Mouse (Mus musculus) heart, embryonic 13.5 days (tissue): ENCODE results near the gene Gpbp1. TPM values are rescaled to one million over a fixed set of nuclear protein-coding genes. Genes with fewer than 3 reads are reported as not detected.
A peak's percentile ranks its signal among the peaks of the same experiment; 100 is the strongest.

Experiments used
- ATAC-seq: fragments of 200-750 bp; cut with Nextera tagmentation; 2 replicates; pipeline ENCODE4 v1.8.0; 2017; ENCODE audit warnings: moderate TSS enrichment; ENCODE audit not compliant: insufficient number of reproducible peaks, low FRiP score, low TSS enrichment; ENCODE audit errors: extremely low read depth
- H3K27ac ChIP-seq: fragments of 300-500 bp; sonication (generic); replicated peaks from 2 replicates; pipeline ENCODE4 v1.5.1; 2015; ENCODE audit warnings: moderate library complexity, mild to moderate bottlenecking, inconsistent platforms
- H3K27me3 ChIP-seq: fragments of 300-500 bp; sonication (generic); replicated peaks from 2 replicates; pipeline ENCODE4 v1.6.1; 2015; ENCODE audit warnings: mild to moderate bottlenecking, inconsistent platforms
- H3K36me3 ChIP-seq: fragments of 300-500 bp; sonication (generic); 2 replicates; pipeline ENCODE4 v1.6.1; 2015; ENCODE audit warnings: mild to moderate bottlenecking, inconsistent platforms
- H3K4me1 ChIP-seq: fragments of 300-500 bp; sonication (generic); 2 replicates; pipeline ENCODE4 v1.6.1; 2015; ENCODE audit warnings: inconsistent platforms
- H3K4me2 ChIP-seq: fragments of 300-500 bp; sonication (generic); 2 replicates; pipeline ENCODE4 v1.6.1; 2015; ENCODE audit warnings: inconsistent platforms, mild to moderate bottlenecking, moderate library complexity
- H3K4me3 ChIP-seq: fragments of 300-500 bp; sonication (generic); 2 replicates; pipeline ENCODE4 v1.5.1; 2015; ENCODE audit warnings: moderate library complexity, mild to moderate bottlenecking, inconsistent platforms
- H3K9ac ChIP-seq: fragments of 300-500 bp; sonication (generic); 2 replicates; pipeline ENCODE4 v1.6.1; 2015; ENCODE audit warnings: inconsistent platforms, mild to moderate bottlenecking, moderate library complexity
- H3K9me3 ChIP-seq: fragments of 300-500 bp; sonication (generic); 2 replicates; pipeline ENCODE4 v1.6.1; 2016; ENCODE audit warnings: inconsistent platforms
- WGBS: fragments of 180-500 bp; shearing (Covaris S2); methylation state at CpG from one replicate; pipeline ENCODE4 v1.1.7; 2015; ENCODE audit warnings: mixed read lengths; 5-methylcytosine and 5-hydroxymethylcytosine counted together
- polyA plus RNA-seq: library from polyadenylated mRNA; unstranded; fragments of >200 nt; fragmentation: Nextera tagmentation; extraction: Ambion mirVana; gene quantifications from 2 replicates; pipeline ENCODE4 v1.2.1, GENCODE M21; 2015

Gene Gpbp1
- 47.3 and 47.8 TPM in 2 replicates for polyA plus RNA-seq

GRCm38 (mm10) chr13:111489802-111490723 is at the start of gene Gpbp1:
Gene Gpbp1 (minus strand): TSS chr13:111490111.
- peak within 1 kb of the TSS; percentile 98 for H3K4me3 ChIP-seq
- no peaks in the 10 kb centered on the region for H3K9me3 ChIP-seq
- peak within 1 kb of the TSS; percentile 99 for H3K27ac ChIP-seq
- H3K27me3 ChIP-seq, result peaks cover 25% of the 10 kb centered on the region
- H3K9ac ChIP-seq, result peak within 1 kb of the TSS; percentile 99
- peak within 1 kb of the TSS; percentile 88 for H3K4me2 ChIP-seq
- H3K4me1 ChIP-seq, result peaks cover 30% of the 10 kb centered on the region
- ATAC-seq, result peak; percentile 96
- under 1% methylated on average over 79 of the region's 109 CpGs for WGBS
- H3K36me3 ChIP-seq, result peaks cover 3% of the 10 kb centered on the region; the same call in 1 of the 2 replicates

GRCm38 (mm10) chr13:111537718-111538117 is 47.8 kb upstream of the Gpbp1 start:
- 71% methylated on average over 9 of the region's 9 CpGs for WGBS
- no peak overlapping the region for H3K4me2 ChIP-seq
- H3K27ac ChIP-seq, result no peak overlapping the region
- no peaks in the 10 kb centered on the region for H3K36me3 ChIP-seq
- H3K9me3 ChIP-seq, result no peaks in the 10 kb centered on the region
- no peak overlapping the region for H3K9ac ChIP-seq
- no peaks in the 10 kb centered on the region for H3K27me3 ChIP-seq
- H3K4me1 ChIP-seq, result no peaks in the 10 kb centered on the region
- ATAC-seq, result no peak
- no peak overlapping the region for H3K4me3 ChIP-seq

- ATAC-seq, result no peak
- Histone ChIP-seq H3K27me3 (no peaks in the 10 kb centered on the region), H3K9me3 (no peaks in the 10 kb centered on the region), H3K4me1 (no peaks in the 10 kb centered on the region), H3K27ac (no peak overlapping the region), H3K4me2 (no peak overlapping the region), H3K9ac (no peak overlapping the region), H3K36me3 (no peaks in the 10 kb centered on the region), H3K4me3 (no peak overlapping the region)
- WGBS, result 72% methylated on average over 6 of the region's 6 CpGs
Measured at GRCm38 (mm10) chr13:111536207-111536887, 46.4 kb upstream of the Gpbp1 start.

GRCm38 (mm10) chr13:111534131-111534530 is 44.2 kb upstream of the Gpbp1 start:
- Histone ChIP-seq H3K27ac (no peak overlapping the region), H3K9me3 (no peaks in the 10 kb centered on the region), H3K4me1 (no peaks in the 10 kb centered on the region), H3K9ac (no peak overlapping the region), H3K4me2 (no peak overlapping the region), H3K4me3 (no peak overlapping the region), H3K27me3 (no peaks in the 10 kb centered on the region), H3K36me3 (no peaks in the 10 kb centered on the region)
- 59% methylated on average over 6 of the region's 6 CpGs for WGBS
- ATAC-seq, result no peak

GRCm38 (mm10) chr13:111532178-111532948 is 42.5 kb upstream of the Gpbp1 start:
- no peaks in the 10 kb centered on the region for H3K36me3 ChIP-seq
- no peak overlapping the region for H3K4me2 ChIP-seq
- H3K9me3 ChIP-seq, result no peaks in the 10 kb centered on the region
- H3K9ac ChIP-seq, result no peak overlapping the region
- H3K27me3 ChIP-seq, result no peaks in the 10 kb centered on the region
- H3K4me3 ChIP-seq, result no peak overlapping the region
- WGBS, result 84% methylated on average over 16 of the region's 16 CpGs
- no peak overlapping the region for H3K27ac ChIP-seq
- H3K4me1 ChIP-seq, result no peaks in the 10 kb centered on the region
- ATAC-seq, result no peak

- WGBS, result 89% methylated on average over 1 of the region's 1 CpGs
Measured at GRCm38 (mm10) chr13:111531701-111532100, 41.8 kb upstream of the Gpbp1 start.

GRCm38 (mm10) chr13:111524277-111524676 is 34.4 kb upstream of the Gpbp1 start:
- Histone ChIP-seq H3K4me3 (no peak overlapping the region), H3K4me2 (no peak overlapping the region), H3K27me3 (no peaks in the 10 kb centered on the region), H3K9ac (no peak overlapping the region), H3K27ac (no peak overlapping the region), H3K36me3 (no peaks in the 10 kb centered on the region), H3K4me1 (no peaks in the 10 kb centered on the region), H3K9me3 (no peaks in the 10 kb centered on the region)
- no peak for ATAC-seq
- WGBS, result 88% methylated on average over 2 of the region's 2 CpGs

More at GRCm38 (mm10) chr13:111531701-111532100, 41.8 kb upstream of the Gpbp1 start:
- Histone ChIP-seq H3K4me2 (no peak overlapping the region), H3K4me3 (no peak overlapping the region), H3K27me3 (no peaks in the 10 kb centered on the region), H3K4me1 (no peaks in the 10 kb centered on the region), H3K9me3 (no peaks in the 10 kb centered on the region), H3K27ac (no peak overlapping the region), H3K36me3 (no peaks in the 10 kb centered on the region), H3K9ac (no peak overlapping the region)
- no peak for ATAC-seq

GRCm38 (mm10) chr13:111522336-111522735 is 32.4 kb upstream of the Gpbp1 start:
- no peak for ATAC-seq
- H3K9me3 ChIP-seq, result no peaks in the 10 kb centered on the region
- H3K36me3 ChIP-seq, result no peaks in the 10 kb centered on the region
- WGBS, result 71% methylated on average over 9 of the region's 9 CpGs
- H3K9ac ChIP-seq, result no peak overlapping the region
- no peak overlapping the region for H3K4me2 ChIP-seq
- no peak overlapping the region for H3K4me3 ChIP-seq
- H3K27me3 ChIP-seq, result no peaks in the 10 kb centered on the region
- peaks cover 8% of the 10 kb centered on the region for H3K4me1 ChIP-seq
- H3K27ac ChIP-seq, result no peak overlapping the region

- Histone ChIP-seq H3K4me3 (no peak overlapping the region), H3K36me3 (no peaks in the 10 kb centered on the region), H3K9me3 (no peaks in the 10 kb centered on the region), H3K9ac (no peak overlapping the region), H3K4me1 (peaks cover 8% of the 10 kb centered on the region), H3K27ac (no peak overlapping the region), H3K4me2 (no peak overlapping the region), H3K27me3 (no peaks in the 10 kb centered on the region)
- 46% methylated on average over 4 of the region's 4 CpGs for WGBS
- ATAC-seq, result no peak
Measured at GRCm38 (mm10) chr13:111520456-111520855, 30.5 kb upstream of the Gpbp1 start.

- WGBS, result 10% methylated on average over 5 of the region's 5 CpGs
- ATAC-seq, result no peak
Measured at GRCm38 (mm10) chr13:111518332-111518731, 28.4 kb upstream of the Gpbp1 start.

More at GRCm38 (mm10) chr13:111518332-111518731, 28.4 kb upstream of the Gpbp1 start:
- Histone ChIP-seq H3K4me1 (peaks cover 8% of the 10 kb centered on the region), H3K27ac (no peak overlapping the region), H3K36me3 (no peaks in the 10 kb centered on the region), H3K9me3 (no peaks in the 10 kb centered on the region), H3K9ac (no peak overlapping the region), H3K4me2 (no peak overlapping the region), H3K27me3 (no peaks in the 10 kb centered on the region), H3K4me3 (no peak overlapping the region)
